Mouse (Mus musculus): Measurements from ENCODE around the gene Iffo2. TPM values are rescaled to one million over a fixed set of nuclear protein-coding genes. Genes with fewer than 3 reads are reported as not detected.

Iffo2 gene
- total RNA-seq, 4 experiments from 2014 or later = 3.5 to 4.4 (median 4.2) TPM

DNA sequence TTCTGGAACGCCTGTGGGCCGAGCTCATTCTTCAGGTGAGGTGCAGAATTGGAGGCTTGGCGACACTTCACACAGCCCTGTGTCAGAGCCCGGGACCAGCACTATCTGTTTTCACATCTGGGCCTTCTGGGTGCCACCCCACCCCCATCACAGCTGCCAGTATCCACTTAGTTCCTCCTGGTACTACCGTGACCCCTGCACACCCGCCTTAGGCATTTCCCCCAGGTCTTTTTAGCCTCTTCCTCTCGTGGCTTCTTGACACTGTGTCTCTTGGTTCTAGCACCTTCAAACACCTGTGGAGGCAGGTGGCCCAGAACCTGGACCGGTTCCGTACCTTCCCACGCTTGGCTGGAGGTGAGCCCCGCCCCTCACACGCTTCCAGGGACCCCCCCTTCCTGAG, 110.0 kb downstream of the Iffo2 start:
- DNase-seq (ENCODE audit: low spot score) = no peak

- no peak for DNase-seq (ENCODE audit: low spot score)
Observed at GRCm38 (mm10) chr4:139640775-139641174, 110.4 kb downstream of the Iffo2 start.

DNA sequence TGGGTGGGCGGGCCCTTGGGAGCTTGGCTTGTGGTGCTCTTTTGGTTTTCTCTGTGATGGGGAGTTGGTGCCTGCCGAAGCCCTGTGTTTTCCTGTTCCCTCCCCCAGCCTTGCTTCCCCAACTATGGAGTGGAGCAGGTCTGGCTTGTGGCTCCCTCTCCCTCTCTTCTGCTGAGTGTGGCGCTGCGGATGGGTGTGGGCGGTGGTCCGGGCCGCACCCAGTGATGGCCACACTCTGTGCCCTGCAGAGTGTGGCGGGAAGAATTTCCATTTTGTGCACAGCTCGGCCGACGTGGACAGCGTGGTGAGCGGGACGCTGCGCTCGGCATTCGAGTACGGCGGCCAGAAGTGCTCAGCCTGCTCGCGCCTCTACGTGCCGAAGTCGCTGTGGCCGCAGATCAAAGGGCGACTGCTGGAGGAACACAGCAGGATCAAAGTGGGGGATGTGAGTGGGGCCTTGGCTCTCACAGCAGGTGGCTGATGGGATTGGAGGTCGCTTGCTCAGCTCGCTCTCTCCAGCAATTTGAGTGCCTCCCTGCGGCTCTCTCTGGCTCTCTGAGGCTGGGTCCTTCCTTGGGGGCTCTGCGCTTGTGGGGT, 111.6 kb downstream of the Iffo2 start:
- no peak for DNase-seq (ENCODE audit: low spot score)

DNA sequence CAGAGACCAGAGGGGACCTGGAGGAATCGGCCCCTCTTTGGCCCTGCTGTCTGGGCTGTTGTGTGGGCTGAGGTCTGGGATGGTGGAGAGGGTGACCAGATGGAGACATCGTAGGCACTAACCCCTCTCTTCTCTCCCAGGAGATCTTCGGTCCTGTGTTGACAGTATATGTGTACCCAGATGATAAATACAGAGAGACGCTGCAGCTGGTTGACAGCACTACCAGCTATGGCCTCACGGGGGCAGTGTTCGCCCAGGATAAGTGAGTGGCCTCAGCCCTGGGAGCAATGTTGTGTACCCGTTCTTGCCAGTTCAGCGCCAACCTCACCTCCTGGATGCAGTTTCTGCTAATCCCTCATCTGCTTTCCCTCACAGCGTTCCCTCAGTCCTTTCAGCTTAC, 113.6 kb downstream of the Iffo2 start:
- peak; percentile 65 for DNase-seq (ENCODE audit: low spot score)

DNA sequence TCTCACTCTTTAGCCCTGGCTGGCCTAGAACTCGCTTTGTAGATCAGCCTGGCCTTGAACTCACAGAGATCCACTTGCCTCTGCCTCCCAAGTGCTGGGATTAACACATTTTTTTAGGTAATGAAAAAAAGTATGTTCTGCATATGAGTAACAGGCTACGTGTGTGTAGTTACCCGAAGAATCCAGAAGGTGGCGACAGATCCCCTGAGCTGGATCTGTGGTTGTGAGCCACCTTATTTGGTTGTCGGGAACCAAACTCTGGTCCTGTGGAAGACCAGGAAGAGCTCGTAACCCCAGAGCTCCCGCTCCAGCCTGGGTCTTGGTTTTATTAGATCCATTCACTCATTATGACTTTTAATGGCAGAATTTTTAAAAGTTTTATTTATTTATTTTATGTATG, 116.6 kb downstream of the Iffo2 start:
- DNase-seq (ENCODE audit: low spot score) = no peak

GRCm38 (mm10) chr4:139650086-139650743, 119.9 kb downstream of the Iffo2 start:
- DNase-seq (ENCODE audit: low spot score) = no peak

GRCm38 (mm10) chr4:139650907-139651306, 120.6 kb downstream of the Iffo2 start:
- DNase-seq (ENCODE audit: low spot score) = no peak

- no peak for DNase-seq (ENCODE audit: low spot score)
Observed at GRCm38 (mm10) chr4:139653238-139653637, 122.9 kb downstream of the Iffo2 start, which contains the start of gene Tas1r2. TSS of gene Tas1r2 (plus strand) at chr4:139653538.

DNA sequence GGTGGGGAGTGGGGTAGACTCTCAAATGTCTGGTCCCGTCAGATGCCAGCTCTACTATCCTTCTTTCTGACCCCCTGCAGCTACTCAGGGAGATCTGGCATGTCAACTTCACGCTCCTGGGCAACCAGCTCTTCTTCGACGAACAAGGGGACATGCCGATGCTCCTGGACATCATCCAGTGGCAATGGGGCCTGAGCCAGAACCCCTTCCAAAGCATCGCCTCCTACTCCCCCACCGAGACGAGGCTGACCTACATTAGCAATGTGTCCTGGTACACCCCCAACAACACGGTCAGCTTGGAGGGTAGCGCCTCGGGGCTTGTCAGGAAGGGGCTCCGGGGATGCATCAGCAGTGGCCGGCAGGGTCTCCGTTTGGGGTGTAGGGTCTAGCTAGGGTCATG, 131.5 kb downstream of the Iffo2 start:
- DNase-seq (ENCODE audit: low spot score) = no peak

GRCm38 (mm10) chr4:139667632-139668031, 137.3 kb downstream of the Iffo2 start:
- no peak for DNase-seq (ENCODE audit: low spot score)

GRCm38 (mm10) chr4:139669847-139670246, 139.5 kb downstream of the Iffo2 start:
- peak; percentile 13 for DNase-seq (ENCODE audit: low spot score)

Small RNA genes within 50 kb of the gene (microRNA-seq; reads per million reads assigned to microRNA genes)
- not detected for gene Gm25571
- gene Mir7020 = not detected

Other genes with a start within 250 kb of the Iffo2 start
- 1 to 10 TPM; 5.1 to 6.9 (median 5.5) TPM for gene Pqlc2, start 219.8 kb upstream of the Iffo2 start, total RNA-seq (2022)
- 10 to 100 TPM; 51.6 to 59.7 (median 56.5) TPM for gene Akr7a5, start 219.8 kb upstream of the Iffo2 start, total RNA-seq (2022)
- gene Mrto4, start 178.0 kb upstream of the Iffo2 start, total RNA-seq (2022) = 10 to 100 TPM; 24.7 to 32.0 (median 29.1) TPM
- 10 to 100 TPM; 44.8 to 58.9 (median 48.6) TPM for gene Emc1, start 178.0 kb upstream of the Iffo2 start, total RNA-seq (2022)
- 100 to 1,000 TPM; 103 to 136 (median 112) TPM for gene Ubr4, start 177.9 kb upstream of the Iffo2 start, total RNA-seq (2022)
- gene Gm21969, start 72.6 kb downstream of the Iffo2 start, total RNA-seq (2022) = not detected
- 100 to 1,000 TPM in 2 of 4 experiments, 10 to 100 TPM in 2; 96.8 to 104 (median 101) TPM for gene Aldh4a1, start 92.3 kb downstream of the Iffo2 start, total RNA-seq (2022)
- not detected for gene Tas1r2, start 123.0 kb downstream of the Iffo2 start, total RNA-seq (2022)

Data from heart, adult 8-10 months (tissue).